Mouse (Mus musculus): ENCODE results near the gene Pet117.

Gene Pet117

DNA sequence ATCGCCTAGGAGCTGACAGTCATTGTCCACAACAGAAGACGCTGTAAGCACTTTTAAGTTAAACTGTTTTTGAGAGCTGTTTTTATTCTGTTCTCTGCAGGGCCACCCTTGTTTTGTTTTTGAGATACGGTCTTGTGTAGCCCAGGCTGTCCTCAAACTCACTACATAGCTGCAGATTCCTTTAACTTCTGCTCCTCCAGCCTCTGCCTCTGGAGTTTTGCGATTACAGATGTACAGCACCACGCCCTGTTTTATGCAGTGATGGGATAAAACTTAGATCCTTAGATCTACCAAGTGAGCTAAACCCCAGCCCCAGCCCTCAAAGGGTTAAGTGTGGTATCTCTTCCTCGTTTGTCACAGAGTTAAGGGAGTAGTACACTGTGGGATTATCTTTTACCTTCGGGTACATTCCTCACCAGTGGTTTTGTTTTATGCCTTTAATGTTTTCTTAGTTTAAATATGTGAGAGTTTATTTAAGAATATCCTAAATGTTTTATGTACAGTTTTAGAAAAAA is 13.9 kb downstream of the Pet117 start:
- DNase-seq (ENCODE audit: low spot score), result peak; percentile 19

DNA sequence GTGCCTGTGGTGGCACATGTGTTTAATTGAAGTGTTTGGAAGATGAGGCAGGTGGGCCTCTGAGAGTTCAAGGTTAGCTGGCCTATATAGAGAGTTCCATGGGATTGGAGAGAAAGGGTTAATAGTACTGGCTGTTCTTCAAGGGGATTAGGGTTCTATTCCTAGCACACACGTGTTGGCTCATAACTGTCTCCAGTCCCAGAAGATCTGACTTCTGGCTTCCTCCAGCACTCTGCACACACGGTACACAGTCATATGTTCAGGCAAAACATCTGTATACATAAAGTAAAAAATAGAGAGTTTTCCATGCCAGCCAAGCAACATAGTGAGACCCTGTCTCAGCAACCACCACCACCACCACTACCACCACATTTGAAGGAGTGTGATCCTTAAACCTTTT is 17.5 kb downstream of the Pet117 start:
- no peak for DNase-seq (ENCODE audit: low spot score)

DNA sequence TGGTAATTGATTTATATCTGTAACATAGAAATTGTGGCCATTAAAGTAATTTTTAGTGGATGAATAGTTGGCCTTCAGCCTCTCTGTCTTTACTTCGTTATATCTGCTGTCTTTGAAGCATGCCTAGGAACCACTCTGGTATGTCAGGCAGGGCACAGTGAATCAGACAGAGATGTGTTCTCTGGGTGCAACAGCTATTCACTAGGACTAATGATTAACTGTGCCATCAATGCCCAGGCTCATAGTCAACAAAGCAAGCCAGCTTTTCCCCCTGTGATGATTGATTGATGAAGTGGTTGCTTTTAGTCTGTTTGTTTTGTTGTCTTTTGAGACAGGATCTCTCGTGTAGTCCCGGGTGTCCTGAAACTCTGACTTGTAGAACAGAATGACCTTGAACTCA is 19.6 kb downstream of the Pet117 start:
- no peak for DNase-seq (ENCODE audit: low spot score)

DNA sequence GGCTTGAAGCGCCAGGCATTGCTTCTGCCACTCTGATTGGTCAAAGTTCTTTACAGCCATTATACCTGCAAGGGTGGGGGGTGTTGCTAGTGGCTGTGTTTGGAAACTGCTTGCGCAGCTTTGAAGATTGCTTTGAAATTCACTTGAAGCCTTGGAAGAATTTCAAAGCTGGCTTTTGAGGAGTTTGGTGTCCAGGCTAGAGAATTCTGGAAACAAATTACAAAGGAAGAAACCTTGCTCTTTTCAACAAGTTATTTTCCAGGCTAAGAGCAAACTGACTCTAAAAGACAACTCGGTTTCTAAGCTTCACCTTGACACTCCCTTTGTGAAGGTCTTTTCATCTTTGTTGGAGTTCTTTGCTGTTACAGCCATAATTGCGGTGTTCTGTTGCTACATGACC is 30.7 kb downstream of the Pet117 start:
- DNase-seq (ENCODE audit: low spot score), result no peak

DNA sequence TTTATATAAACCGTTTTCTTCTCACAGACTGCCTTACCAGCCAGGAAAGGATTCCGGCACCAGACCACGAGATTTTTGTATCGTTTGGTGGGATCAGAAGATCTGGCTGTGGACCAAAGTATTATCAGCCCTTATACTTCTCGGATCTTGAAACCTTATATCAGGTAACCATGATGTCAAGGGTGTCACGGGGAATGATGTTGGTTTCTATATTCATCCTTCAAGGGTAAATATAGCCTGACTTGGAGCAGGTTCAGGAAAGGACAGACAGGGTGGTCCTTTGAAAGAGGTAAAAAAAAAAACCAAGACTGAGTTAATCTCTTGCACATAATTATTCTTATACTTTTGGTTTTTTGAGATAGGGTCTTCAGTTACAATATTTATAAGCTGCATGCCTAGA is 31.9 kb downstream of the Pet117 start:
- no peak for DNase-seq (ENCODE audit: low spot score)

DNA sequence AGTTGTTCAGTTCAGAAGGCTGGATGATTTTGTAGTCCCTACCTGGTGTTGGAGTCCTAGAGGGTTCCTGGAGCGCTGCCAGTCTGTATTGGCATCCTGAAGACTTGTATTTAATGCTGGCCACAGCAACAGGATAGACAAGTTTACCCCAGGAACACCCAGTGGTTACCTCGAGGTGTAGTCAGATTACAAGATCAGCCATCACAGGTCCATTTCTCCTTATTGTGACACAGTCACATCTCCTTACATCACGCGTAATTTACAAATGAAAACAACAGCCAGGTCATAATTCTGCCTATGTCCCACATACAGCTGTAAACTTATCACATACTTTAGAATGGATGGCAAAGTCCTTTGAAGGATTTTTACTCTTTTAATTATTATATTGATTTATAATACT is 40.2 kb downstream of the Pet117 start:
- no peak for DNase-seq (ENCODE audit: low spot score)

DNA sequence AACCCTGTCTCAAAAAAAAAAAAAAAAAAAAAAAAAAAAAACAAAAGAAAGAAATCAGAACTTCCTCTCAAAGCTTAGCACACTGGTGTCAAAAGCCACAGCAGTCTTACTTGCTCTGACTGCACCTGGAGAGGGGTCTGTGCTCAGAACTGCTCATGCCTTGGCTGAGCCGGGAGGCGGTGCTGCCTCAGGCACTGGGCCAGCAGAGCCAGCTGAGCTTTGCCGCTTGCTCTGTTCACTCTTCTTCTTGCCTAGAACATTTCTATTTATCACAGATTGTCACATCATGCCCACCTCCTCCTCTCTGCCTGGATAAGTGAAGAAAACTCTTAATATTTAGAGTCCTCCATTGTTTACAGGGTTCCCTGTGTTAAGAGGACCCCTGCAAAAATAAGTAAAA is 41.8 kb downstream of the Pet117 start:
- DNase-seq (ENCODE audit: low spot score), result no peak

DNA sequence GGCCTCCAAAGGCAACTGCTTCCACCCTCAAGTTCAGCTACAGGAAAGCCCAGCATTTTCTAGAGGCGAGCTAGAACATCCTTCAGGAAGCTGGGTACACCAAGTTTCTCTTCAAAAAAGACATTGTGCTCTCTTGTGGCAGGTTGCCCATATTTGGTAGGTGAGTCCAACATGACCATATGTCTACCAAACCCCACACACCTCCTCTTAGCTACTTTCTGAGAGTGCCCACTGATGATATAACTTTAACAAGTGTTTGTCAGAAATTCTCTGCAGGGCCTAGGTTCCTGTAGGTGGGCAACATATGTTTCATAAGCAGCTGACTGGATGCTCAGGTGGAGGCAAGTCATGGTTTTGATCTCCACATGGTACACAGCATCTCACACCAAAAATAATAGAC is 45.9 kb downstream of the Pet117 start:
- DNase-seq (ENCODE audit: low spot score), result no peak

DNA sequence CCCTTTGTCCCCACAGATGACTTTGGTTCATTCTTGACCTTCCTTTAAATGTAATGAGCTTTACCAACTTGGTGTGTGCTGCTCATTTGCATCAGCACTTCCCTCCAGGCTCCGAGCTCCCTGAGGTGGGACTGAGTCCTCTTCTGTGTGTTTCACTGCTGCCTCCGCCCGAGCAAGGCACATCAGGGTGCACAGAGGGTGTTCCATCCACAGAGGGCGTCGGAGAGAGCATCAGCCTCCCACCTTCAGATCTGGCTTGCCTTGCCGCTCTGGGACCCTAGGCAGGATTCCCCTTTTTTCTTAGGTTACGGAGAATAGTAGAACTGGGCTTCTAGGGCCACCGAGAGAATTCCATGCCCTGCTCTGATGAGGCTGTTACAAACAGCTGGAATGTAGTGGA is 48.1 kb downstream of the Pet117 start:
- no peak for DNase-seq (ENCODE audit: low spot score)

DNA sequence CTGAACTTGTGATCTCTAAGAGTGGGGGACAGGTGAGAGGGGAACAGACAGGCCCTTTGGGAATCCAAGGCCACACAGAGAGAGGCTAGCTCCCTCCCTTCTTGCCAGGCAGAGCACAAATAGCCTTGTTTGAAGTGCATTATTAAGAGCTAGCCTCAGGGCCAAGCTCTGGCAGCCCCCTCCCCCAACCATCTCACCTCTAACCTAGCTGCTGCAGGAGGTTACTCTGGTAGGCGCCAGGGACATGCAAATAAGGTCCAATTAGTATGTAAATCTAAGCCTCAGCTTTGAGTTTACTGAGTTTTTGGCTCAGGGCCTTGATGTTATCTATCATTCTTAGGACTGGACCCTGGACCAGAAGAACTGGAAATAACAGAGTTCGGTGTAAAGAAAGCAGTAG is 49.3 kb downstream of the Pet117 start:
- DNase-seq (ENCODE audit: low spot score), result no peak

DNA sequence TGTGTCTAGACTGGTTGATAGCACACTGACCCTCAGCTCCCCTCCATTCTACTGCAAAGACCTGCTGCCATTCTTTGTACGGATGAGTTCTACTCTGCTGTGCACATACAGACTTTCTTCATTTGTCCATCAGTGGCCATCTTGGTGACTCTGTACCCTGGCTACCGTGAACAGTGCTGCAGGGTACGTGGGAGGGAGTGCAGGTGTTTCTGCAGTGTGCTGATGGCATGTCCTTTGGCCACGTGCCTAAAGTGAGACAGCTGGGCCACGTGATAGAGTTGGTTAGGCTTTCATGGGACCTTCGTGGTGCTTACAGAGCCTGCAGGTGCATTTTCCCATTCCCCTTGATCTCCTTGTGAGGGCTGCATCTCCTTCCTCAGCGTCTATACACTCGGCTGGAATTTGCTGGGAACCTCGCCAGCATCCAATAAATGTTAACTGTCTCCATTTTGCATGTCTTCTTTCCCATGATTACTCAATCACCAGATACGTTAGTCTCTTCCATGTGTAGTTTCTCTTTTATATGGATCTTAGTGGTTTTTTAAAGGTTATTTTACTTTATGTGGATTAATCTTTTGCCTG is 53.4 kb downstream of the Pet117 start:
- DNase-seq (ENCODE audit: low spot score), result no peak
